Mouse (Mus musculus) stomach, postnatal 0 days (tissue): ENCODE measurements at regions not wholly inside any gene's neighbourhood (a gene's known extent, or its start where the extent isn't known, plus 50 kb on each side); places are given as distances from the start of the nearest gene placed in this dataset.
"Not testable (repeated sequence)": the region's sequence is repeated elsewhere in the genome, so short reads cannot be mapped to it uniquely, and the experiment has no call there.

Source experiments
- ATAC-seq: fragments of 200-750 bp; cut with Nextera tagmentation; 2 replicates; pipeline ENCODE4 v1.8.0; 2017; ENCODE audit not compliant: low FRiP score, low TSS enrichment
- DNase-seq: peaks from one replicate; pipeline ENCODE4 v3.0.0-alpha.2; 2016; ENCODE audit warnings: low spot score
- H3K27ac ChIP-seq: fragments of 300-500 bp; sonication (generic); replicated peaks from 2 replicates; pipeline ENCODE4 v1.5.1; 2014; ENCODE audit warnings: mild to moderate bottlenecking, control low read depth
- H3K27me3 ChIP-seq: fragments of 300-500 bp; sonication (generic); 2 replicates; pipeline ENCODE4 v1.6.1; 2014; ENCODE audit warnings: low read length; ENCODE audit not compliant: control insufficient read depth, insufficient read depth
- H3K36me3 ChIP-seq: fragments of 300-500 bp; sonication (generic); 2 replicates; pipeline ENCODE4 v1.6.1; 2014; ENCODE audit warnings: low read length, mixed read lengths; ENCODE audit not compliant: control insufficient read depth, insufficient read depth
- H3K4me1 ChIP-seq: fragments of 300-500 bp; sonication (generic); replicated peaks from 2 replicates; pipeline ENCODE4 v1.6.1; 2014; ENCODE audit warnings: antibody characterized with exemption; ENCODE audit not compliant: control insufficient read depth, insufficient read depth
- H3K4me2 ChIP-seq: fragments of 300-500 bp; sonication (generic); replicated peaks from 2 replicates; pipeline ENCODE4 v1.6.1; 2014; ENCODE audit warnings: low read depth, mild to moderate bottlenecking, control low read depth, moderate library complexity
- H3K4me3 ChIP-seq: fragments of 300-500 bp; sonication (generic); 2 replicates; pipeline ENCODE4 v1.5.1; 2014; ENCODE audit warnings: low read depth, low read length, control low read depth
- H3K9ac ChIP-seq: fragments of 300-500 bp; sonication (generic); 2 replicates; pipeline ENCODE4 v1.6.1; 2014; ENCODE audit warnings: mild to moderate bottlenecking, low read length, control low read depth, mixed read lengths
- H3K9me3 ChIP-seq: fragments of 300-500 bp; sonication (generic); 2 replicates; pipeline ENCODE4 v1.6.1; 2016; ENCODE audit warnings: low read length; ENCODE audit not compliant: control insufficient read depth
- CTCF ChIP-seq: IDR thresholded peaks from 2 replicates; pipeline ENCODE4 v1.5.1; 2016; ENCODE audit warnings: antibody characterized with exemption, low read depth, mild to moderate bottlenecking, moderate library complexity
- EP300 ChIP-seq: optimal IDR thresholded peaks from 2 replicates; pipeline ENCODE3; 2016; ENCODE audit warnings: antibody characterized with exemption
- WGBS: fragments of 180-500 bp; shearing (Covaris S2); extraction: QIAGEN DNeasy Blood & Tissue Kit; methylation state at CpG from one replicate; pipeline ENCODE4 v1.1.7; 2014; 5-methylcytosine and 5-hydroxymethylcytosine counted together

GRCm38 (mm10) chr3:124113995-124114394, 206.7 kb upstream of the Tram1l1 start:
- no peak for ATAC-seq
- 60% methylated on average over 1 of the region's 1 CpGs for WGBS
- H3K4me1 ChIP-seq = no peaks in the 10 kb centered on the region
- no peak for TF ChIP-seq CTCF
- no peak for TF ChIP-seq EP300
- DNase-seq = no peak
- no peaks in the 10 kb centered on the region for H3K9me3 ChIP-seq
- H3K36me3 ChIP-seq = no peaks in the 10 kb centered on the region
- no peak overlapping the region for H3K4me2 ChIP-seq
- H3K4me3 ChIP-seq = no peak overlapping the region
- no peak overlapping the region for H3K9ac ChIP-seq
- no peaks in the 10 kb centered on the region for H3K27me3 ChIP-seq
- no peak overlapping the region for H3K27ac ChIP-seq

GRCm38 (mm10) chr3:124156255-124156654, 164.4 kb upstream of the Tram1l1 start:
- Histone ChIP-seq H3K4me1 (no peaks in the 10 kb centered on the region), H3K36me3 (no peaks in the 10 kb centered on the region), H3K27me3 (no peaks in the 10 kb centered on the region), H3K9ac (no peak overlapping the region), H3K27ac (no peak overlapping the region), H3K4me3 (no peak overlapping the region), H3K9me3 (no peaks in the 10 kb centered on the region), H3K4me2 (no peak overlapping the region)
- no peak for DNase-seq
- 77% methylated on average over 2 of the region's 2 CpGs for WGBS
- no peak for ATAC-seq
- TF ChIP-seq EP300 = no peak
- no peak for TF ChIP-seq CTCF

GRCm38 (mm10) chr3:124157858-124158655, 162.6 kb upstream of the Tram1l1 start:
- DNase-seq (no peak), ATAC-seq (no peak)
- no peaks in the 10 kb centered on the region for H3K9me3 ChIP-seq
- no peaks in the 10 kb centered on the region for H3K4me1 ChIP-seq
- no peak overlapping the region for H3K4me3 ChIP-seq
- H3K4me2 ChIP-seq = no peak overlapping the region
- no peaks in the 10 kb centered on the region for H3K27me3 ChIP-seq
- no peak overlapping the region for H3K27ac ChIP-seq
- no peak for TF ChIP-seq CTCF
- no peak for TF ChIP-seq EP300
- H3K36me3 ChIP-seq = no peaks in the 10 kb centered on the region
- 57% methylated on average over 6 of the region's 6 CpGs for WGBS
- H3K9ac ChIP-seq = no peak overlapping the region

GRCm38 (mm10) chr3:124193331-124193730, 127.3 kb upstream of the Tram1l1 start:
- DNase-seq (peak; percentile 44), ATAC-seq (peak; percentile 63; the same call in 1 of the 2 replicates)
- not testable (repeated sequence) for H3K4me3 ChIP-seq, H3K4me1 ChIP-seq, H3K9me3 ChIP-seq, H3K27ac ChIP-seq, H3K4me2 ChIP-seq, H3K9ac ChIP-seq, H3K27me3 ChIP-seq, H3K36me3 ChIP-seq
- WGBS = 42% methylated on average over 6 of the region's 6 CpGs

GRCm38 (mm10) chr3:124200226-124200940, 120.3 kb upstream of the Tram1l1 start:
- DNase-seq = peak; percentile 43

DNA sequence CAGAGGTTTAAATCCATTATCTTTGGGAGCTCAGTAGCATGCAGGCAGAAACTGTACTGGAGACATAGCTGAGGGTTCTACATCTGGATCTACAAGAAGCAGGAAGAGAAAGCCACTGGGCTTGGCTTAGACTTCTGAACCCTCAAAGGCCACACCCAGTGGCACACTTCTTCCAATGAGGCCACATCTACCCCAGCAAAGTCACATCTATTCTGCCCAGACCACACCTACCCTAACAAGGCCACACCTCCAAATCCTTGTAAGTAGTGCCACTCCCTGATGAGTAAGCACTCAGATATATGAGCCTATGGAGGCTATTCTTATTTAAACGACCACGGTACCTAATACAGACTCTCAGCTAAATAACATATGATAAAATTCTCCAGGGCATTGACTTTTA, 103.5 kb upstream of the Tram1l1 start:
- no peaks in the 10 kb centered on the region for H3K9me3 ChIP-seq
- DNase-seq = no peak
- 78% methylated on average over 2 of the region's 2 CpGs for WGBS
- no peak overlapping the region for H3K4me3 ChIP-seq
- no peak overlapping the region for H3K4me2 ChIP-seq
- H3K4me1 ChIP-seq = no peaks in the 10 kb centered on the region
- no peaks in the 10 kb centered on the region for H3K36me3 ChIP-seq
- TF ChIP-seq EP300 = no peak
- H3K27ac ChIP-seq = no peak overlapping the region
- H3K27me3 ChIP-seq = no peaks in the 10 kb centered on the region
- ATAC-seq = no peak
- H3K9ac ChIP-seq = no peak overlapping the region

More at GRCm38 (mm10) chr3:124200226-124200940, 120.3 kb upstream of the Tram1l1 start:
- WGBS = 68% methylated on average over 9 of the region's 9 CpGs
- H3K4me1 ChIP-seq, H3K27me3 ChIP-seq, H3K9me3 ChIP-seq, H3K4me2 ChIP-seq, H3K4me3 ChIP-seq, H3K9ac ChIP-seq, H3K36me3 ChIP-seq, H3K27ac ChIP-seq: not testable (repeated sequence)
- ATAC-seq = peak; percentile 76; the same call in 1 of the 2 replicates
